Mouse (Mus musculus) liver (tissue): Measurements from ENCODE around the gene Fahd1.
A peak's percentile ranks its signal among the peaks of the same experiment; 100 is the strongest.

Source experiments
- DNase-seq: peaks from one replicate; pipeline ENCODE4 v3.0.0-alpha.2; 2020; ENCODE audit warnings: mixed read lengths

The Fahd1 gene

GRCm38 (mm10) chr17:24885356-24886133 lies 35.4 kb upstream of the Fahd1 start:
- no peak for DNase-seq

GRCm38 (mm10) chr17:24884391-24884790 lies 34.2 kb upstream of the Fahd1 start:
- DNase-seq: no peak

DNA sequence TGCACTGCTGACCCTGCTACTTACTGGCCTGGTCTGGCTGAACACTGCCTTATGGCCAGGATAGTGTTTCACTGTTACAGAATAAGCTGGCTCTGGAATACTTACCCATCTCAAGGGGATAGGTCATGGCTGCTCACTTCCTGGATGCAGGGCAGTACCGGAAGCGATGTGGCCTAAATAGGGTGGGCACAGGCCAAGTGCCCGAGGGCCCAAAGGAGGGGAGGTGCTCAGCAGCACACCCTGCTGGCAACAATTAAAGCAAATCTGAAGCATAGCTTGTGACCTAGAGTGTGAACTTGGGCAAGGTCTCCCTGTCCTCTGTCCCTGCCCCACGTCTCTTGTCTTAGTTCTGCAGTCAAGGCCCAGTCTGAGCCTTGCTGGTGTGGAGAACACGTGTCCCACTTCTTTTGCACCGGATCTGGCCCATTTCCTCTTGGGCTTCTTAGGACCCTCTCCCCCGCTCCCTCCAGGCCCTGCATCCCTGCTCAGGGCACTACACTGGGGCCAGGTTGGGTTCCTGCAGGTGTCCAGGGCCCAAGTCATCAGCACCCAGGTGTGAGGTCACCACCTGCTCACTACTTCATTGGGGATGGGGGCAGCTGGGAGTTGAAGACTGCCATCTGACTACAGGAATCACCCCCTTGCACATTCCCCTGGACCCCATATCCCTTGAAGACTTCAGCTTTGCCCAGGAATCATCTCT lies 31.7 kb upstream of the Fahd1 start:
- DNase-seq: no peak

GRCm38 (mm10) chr17:24878531-24878930 lies 28.4 kb upstream of the Fahd1 start:
- no peak for DNase-seq

GRCm38 (mm10) chr17:24878117-24878397 lies 27.9 kb upstream of the Fahd1 start:
- DNase-seq: peak; percentile 45

- no peak for DNase-seq
Observed at GRCm38 (mm10) chr17:24877336-24878116, 27.4 kb upstream of the Fahd1 start.

- no peak for DNase-seq
Observed at GRCm38 (mm10) chr17:24874989-24875388, 24.8 kb upstream of the Fahd1 start.

DNA sequence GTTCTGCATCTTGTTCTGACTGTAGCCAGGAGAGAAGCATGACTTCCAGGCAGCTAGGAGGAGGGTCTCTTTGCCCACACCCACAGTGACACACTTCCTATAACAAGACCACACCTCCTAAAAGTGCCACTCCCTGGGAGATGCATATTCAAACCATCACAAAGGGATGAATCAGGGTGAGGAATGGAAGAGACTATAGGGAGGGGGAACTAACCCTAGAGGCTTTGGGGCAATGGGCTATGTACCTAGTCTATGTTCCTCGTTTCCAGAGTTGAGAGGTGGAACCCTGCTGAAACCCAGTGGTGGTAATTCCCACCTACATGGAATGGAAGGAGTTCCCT lies 24.2 kb upstream of the Fahd1 start:
- DNase-seq: no peak

DNA sequence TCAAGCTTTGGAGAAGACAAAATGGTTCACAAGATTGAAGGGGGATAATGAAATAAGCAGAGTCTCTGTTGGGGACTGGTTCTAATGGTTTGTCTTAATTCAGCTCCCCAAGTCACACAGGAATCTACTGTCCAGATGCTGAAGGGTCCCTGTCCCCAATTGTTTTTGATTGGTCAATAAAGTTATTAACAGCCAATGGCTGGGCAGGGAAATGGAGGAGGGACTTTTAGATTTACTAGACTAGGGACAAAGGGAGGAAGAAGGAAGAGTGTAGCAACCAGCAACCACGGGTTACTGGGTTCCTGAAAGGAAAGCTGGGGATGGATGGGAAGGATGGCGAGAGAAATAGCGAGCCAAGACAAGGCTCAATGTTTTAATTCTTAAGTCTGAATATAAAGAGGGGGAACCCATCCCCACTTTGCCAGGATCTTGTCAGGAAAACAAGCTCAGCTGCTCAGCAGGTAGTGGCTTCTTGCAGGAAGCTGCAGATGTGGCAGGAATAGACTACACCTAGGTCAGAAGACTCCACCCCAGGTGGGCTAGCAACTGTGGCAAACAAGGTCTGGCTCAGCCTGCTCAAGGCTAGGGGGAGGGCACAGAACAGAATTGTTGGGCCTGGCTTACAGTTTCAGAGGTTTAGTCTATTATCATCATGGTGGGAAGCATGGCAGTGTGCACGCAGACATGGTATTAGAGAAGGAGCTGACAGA lies 23.7 kb upstream of the Fahd1 start:
- no peak for DNase-seq

GRCm38 (mm10) chr17:24867914-24868313 lies 17.8 kb upstream of the Fahd1 start:
- DNase-seq: no peak

DNA sequence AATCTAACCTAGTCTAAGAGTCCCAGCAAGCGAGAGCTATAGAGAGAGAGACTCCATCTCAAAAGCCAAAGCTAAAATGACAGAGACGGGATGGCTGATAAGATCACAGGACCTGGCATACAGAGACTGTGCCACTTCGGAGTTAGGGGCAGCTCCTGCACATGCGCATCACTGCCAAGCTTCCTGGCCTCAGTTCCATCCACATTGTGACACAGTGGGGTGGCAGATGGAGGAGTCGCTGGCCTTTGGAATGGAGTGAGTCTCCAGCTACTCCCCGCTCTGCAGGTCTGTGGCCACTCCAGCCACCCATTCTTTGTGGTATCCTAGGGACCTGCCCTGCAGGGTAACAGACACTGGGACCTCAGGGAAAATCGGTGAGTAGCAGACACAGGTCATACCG lies 15.6 kb upstream of the Fahd1 start, which contains the start of gene Igfals:
Gene Igfals, plus strand, starts transcription at position 222 of the 400 bp plus-strand sequence.
- DNase-seq: no peak

GRCm38 (mm10) chr17:24861785-24862184 lies 11.6 kb upstream of the Fahd1 start:
- no peak for DNase-seq

GRCm38 (mm10) chr17:24860076-24860475 lies 9.9 kb upstream of the Fahd1 start:
- DNase-seq: peak; percentile 60

GRCm38 (mm10) chr17:24858967-24859366 lies 8.8 kb upstream of the Fahd1 start:
- peak; percentile 85 for DNase-seq

- peak; percentile 63 for DNase-seq
Observed at GRCm38 (mm10) chr17:24857831-24858470, 7.8 kb upstream of the Fahd1 start.

DNA sequence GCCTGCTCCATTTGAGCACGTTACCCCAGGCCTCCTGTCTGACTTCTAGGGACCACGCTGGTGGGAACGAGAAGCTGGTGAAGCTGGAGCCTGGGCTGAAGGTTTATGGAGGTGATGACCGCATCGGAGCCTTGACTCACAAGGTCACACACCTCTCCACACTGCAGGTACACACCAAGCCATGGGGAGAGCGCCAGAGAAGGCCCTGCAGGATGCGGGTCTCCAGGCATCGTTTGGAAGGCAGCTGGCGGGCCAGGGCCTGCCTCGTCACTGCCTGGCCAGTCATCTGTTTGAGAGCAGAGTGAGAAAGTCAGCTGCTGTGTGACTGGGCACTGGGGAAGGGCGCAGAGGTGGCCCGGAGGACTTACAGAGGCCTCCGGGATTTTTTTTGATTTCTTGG lies 6.4 kb upstream of the Fahd1 start:
- DNase-seq: no peak

DNA sequence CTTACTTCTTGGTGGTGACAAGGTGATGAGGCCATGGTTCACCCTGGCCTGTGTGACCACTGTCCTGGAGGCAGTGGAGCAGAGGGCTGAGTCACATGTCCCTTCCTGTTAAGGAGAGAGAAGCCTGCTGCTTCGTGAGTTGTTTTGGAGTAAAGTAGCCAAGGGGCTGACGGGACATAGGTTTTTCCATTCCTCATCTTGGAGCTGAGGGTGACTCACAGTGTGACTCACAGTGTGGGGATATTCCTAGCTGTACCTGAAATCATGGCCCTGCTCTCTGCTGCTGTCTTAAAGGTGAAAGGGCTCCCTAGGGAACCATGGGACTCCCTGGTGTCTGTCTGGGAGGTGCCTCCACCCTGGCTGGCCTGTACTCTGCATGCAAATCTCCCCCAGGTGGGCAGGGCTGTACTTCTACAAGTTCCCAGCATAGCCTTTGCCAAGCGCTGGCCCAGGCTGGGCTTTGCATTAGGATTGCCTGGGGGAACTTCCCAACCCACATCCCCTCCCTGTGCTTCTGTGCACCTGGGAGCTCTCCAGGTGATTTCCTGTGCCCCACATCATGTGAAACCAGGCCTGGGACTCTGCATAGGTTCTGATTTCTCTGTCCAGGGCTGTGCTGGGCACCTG lies 5.8 kb upstream of the Fahd1 start:
- no peak for DNase-seq

DNA sequence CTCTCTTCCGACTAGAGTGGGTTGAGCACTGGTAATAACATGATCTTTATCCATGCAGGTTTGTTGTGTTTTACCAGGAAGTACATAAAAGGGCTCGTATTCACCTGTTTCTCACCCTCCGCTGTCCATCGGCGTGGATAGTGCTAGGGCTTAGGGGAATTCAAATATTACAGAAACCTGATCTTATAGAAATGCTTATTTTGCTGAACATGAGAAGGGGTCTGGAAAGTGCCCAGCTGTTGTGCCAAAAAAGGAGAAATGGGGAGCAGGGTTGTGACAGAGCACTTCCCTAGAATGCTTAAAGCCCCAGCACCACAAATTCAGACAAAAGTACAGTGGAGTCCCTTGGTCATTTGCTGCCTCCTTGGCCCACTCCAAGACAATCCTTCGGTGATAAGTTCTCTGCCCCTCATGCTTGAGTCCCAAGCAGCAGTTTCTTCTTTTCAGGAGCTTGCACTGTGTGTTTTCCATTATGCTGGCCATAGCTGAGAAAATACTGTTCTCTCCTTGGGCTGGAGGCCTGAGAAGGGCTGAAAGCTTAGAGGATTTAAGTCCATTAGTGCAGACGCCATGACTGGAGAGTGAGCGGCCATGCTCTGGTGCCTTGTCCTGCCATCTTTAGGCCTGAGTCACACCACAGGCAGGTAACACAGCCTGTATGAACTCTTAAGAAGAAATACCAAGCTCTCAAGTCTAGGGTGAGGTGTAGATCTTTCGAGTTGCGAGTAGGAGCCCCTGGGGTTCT lies 1.4 kb upstream of the Fahd1 start:
- DNase-seq: no peak

DNA sequence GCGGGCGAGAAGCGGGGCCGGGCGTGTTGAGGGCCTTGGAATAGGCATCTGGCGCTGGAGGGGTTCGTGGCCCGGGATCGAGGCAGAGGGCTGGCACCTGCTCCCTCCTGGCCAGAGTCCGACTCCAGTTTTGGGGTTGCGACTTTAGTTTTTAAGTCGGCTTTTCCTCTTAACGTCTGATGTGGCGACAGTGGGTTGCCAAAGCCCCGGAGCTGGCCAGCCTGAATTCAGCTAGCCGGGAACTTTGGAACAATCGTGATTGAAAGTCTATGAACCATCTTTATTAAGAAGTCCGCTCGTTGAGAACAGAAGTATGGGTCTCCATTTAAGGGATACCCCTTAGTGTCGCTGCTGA lies 586 bp upstream of the Fahd1 start:
- no peak for DNase-seq

- DNase-seq: no peak
Observed at GRCm38 (mm10) chr17:24849733-24850064, 465 bp downstream of the Fahd1 start.

DNA sequence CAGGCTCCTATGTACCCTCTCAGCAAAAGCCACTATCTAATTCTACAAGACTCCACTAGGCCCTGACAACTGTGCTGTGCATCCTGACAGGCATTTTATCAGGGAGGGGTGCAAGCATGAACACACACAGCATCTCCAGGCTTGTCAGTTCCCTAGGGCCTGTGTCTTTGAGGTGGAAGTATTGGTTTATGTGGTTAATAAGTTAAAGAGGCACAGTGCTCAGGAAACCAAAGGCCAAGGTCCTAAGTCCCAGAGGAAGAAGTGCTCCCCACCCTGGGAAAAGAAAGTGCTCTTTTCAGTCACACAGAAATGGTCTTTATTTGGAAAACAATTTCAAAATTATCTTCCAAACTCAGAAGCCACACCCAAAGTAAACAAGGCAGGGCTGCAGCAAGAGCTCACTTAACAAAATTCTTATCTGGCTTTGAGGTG lies 1.5 kb downstream of the Fahd1 start:
- peak; percentile 77 for DNase-seq

DNA sequence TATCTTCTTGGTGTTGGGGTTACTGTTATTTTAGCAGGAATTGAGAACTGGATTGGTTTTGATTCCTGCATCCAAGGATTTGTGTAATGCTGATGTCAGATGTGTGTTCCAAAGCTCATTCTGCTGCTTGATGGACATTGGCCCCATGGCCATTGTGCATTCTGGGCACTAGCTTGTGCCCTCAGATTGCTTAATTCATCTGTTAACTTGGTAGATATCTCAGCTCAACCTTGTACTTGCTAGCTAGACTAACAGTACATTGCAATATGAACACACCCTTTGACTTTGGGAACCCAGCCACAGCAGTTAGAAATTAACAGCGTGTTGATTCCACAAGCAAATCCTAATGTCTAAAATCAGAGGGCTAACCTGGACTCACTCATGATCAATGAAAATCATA lies 2.8 kb downstream of the Fahd1 start:
- DNase-seq: no peak
